Mouse (Mus musculus) cerebellum, adult 2 months (tissue): ENCODE results near the gene Foxred2. TPM values are rescaled to one million over a fixed set of nuclear protein-coding genes. Genes with fewer than 3 reads are reported as not detected.

Experiments
- DNase-seq, 2 experiments: peaks; one replicate each; pipeline ENCODE4 v3.0.0; 2021
- H3K27ac ChIP-seq: fragments of 200-500 bp; 2 replicates; pipeline ENCODE4 v1.5.1; 2012; ENCODE audit warnings: low read length, control low read depth, inconsistent platforms; ENCODE audit not compliant: insufficient read depth
- H3K27me3 ChIP-seq: fragments of 200-500 bp; 2 replicates; pipeline ENCODE4 v1.6.1; 2012; ENCODE audit warnings: inconsistent platforms, mild to moderate bottlenecking, low read length, moderate library complexity; ENCODE audit not compliant: control insufficient read depth, insufficient read depth
- H3K4me1 ChIP-seq: fragments of 200-500 bp; 2 replicates; pipeline ENCODE4 v1.6.1; 2011; ENCODE audit warnings: low read length; ENCODE audit not compliant: control insufficient read depth, insufficient read depth
- H3K4me3 ChIP-seq: fragments of 200-500 bp; replicated peaks from 2 replicates; pipeline ENCODE3; 2011; ENCODE audit warnings: mild to moderate bottlenecking, low read depth, low read length, control low read depth; ENCODE audit not compliant: insufficient read depth
- CTCF ChIP-seq: fragments of 200-500 bp; IDR thresholded peaks from 2 replicates; pipeline ENCODE4 v1.5.1; 2011; ENCODE audit warnings: low read depth, mild to moderate bottlenecking, control low read depth, low read length, moderate library complexity, borderline replicate concordance; ENCODE audit not compliant: insufficient read depth
- POLR2A ChIP-seq: fragments of 200-500 bp; IDR thresholded peaks from 2 replicates; pipeline ENCODE4 v1.6.1; 2011; ENCODE audit warnings: low read length, control low read depth, borderline replicate concordance; ENCODE audit not compliant: insufficient read depth
- WGBS: fragments of 180-500 bp; shearing (Covaris S2); methylation state at CpG from one replicate; pipeline ENCODE4 v1.1.7; 2018; 5-methylcytosine and 5-hydroxymethylcytosine counted together
- polyA plus RNA-seq: library from polyadenylated mRNA; depleted of rRNA; stranded (reverse); fragments of >200 nt; gene quantifications from 2 replicates; pipeline ENCODE4 v1.2.3, GENCODE M21; 2012; rRNA removed

The Foxred2 gene
- polyA plus RNA-seq: 30.0 and 33.4 TPM in 2 replicates

- H3K27me3 ChIP-seq: no peaks in the 10 kb centered on the region
- H3K4me1 ChIP-seq: peaks cover 30% of the 10 kb centered on the region
- under 1% methylated on average over 38 of the region's 39 CpGs for WGBS
- DNase-seq: peak; percentile 92
- H3K27ac ChIP-seq: peak within 1 kb of the TSS; percentile 9
- TF ChIP-seq POLR2A (peak; percentile 71), CTCF (peak; percentile 48; the same call in 1 of the 2 replicates)
- H3K4me3 ChIP-seq: peak within 1 kb of the TSS; percentile 61
Observed at GRCm38 (mm10) chr15:77956404-77956901, at the start of gene Foxred2. Gene Foxred2, minus strand, starts transcription at chr15:77956722.

- Histone ChIP-seq H3K27ac (no peak overlapping the region), H3K27me3 (no peaks in the 10 kb centered on the region), H3K4me3 (no peak overlapping the region), H3K4me1 (peaks cover 23% of the 10 kb centered on the region)
- 14% methylated on average over 9 of the region's 9 CpGs for WGBS
- peak; percentile 50 to 63 for DNase-seq
- TF ChIP-seq CTCF: no peak
- no peak for TF ChIP-seq POLR2A
Observed at GRCm38 (mm10) chr15:78003929-78004328, 47.4 kb upstream of the Foxred2 start.

- H3K27ac ChIP-seq: no peak overlapping the region
- H3K4me3 ChIP-seq: no peak overlapping the region
- DNase-seq: no peak
- 47% methylated on average over 5 of the region's 5 CpGs for WGBS
- TF ChIP-seq CTCF (no peak), POLR2A (no peak)
- H3K4me1 ChIP-seq: peaks cover 19% of the 10 kb centered on the region
- H3K27me3 ChIP-seq: no peaks in the 10 kb centered on the region
Observed at GRCm38 (mm10) chr15:78001400-78001799, 44.9 kb upstream of the Foxred2 start.

DNA sequence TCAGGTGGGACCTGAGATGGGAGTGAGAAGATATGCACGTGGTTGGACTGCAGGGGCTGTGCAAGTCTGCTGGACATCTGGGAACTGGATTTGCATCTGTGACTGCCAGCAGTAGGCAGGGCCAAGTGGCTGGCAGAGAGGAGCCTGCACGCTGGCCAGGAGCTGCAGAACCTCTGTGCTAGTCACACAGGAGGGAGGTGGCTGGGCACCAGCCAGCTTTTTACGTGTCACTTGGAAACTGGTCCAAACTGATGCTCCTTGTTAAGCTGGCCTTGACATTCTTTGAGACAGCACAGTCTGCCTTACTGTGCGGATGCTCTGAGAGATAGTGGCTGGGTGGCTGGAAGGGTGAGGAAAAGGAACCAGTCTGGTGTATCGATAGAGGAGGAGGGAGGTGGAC lies 32.0 kb upstream of the Foxred2 start:
- no peaks in the 10 kb centered on the region for H3K27me3 ChIP-seq
- WGBS: 21% methylated on average over 5 of the region's 5 CpGs
- no peak for DNase-seq

GRCm38 (mm10) chr15:77983391-77983790 lies 26.9 kb upstream of the Foxred2 start:
- Histone ChIP-seq H3K27ac (no peak overlapping the region), H3K4me3 (no peak overlapping the region), H3K4me1 (peaks cover 3% of the 10 kb centered on the region; the same call in 1 of the 2 replicates), H3K27me3 (no peaks in the 10 kb centered on the region)
- TF ChIP-seq CTCF: no peak
- TF ChIP-seq POLR2A: no peak
- WGBS: 53% methylated on average over 3 of the region's 3 CpGs
- DNase-seq: no peak

More for the DNA sequence above, 32.0 kb upstream of the Foxred2 start:
- TF ChIP-seq CTCF: no peak
- H3K4me1 ChIP-seq: no peaks in the 10 kb centered on the region
- H3K4me3 ChIP-seq: no peak overlapping the region
- no peak overlapping the region for H3K27ac ChIP-seq

- TF ChIP-seq CTCF: peak; percentile 87
- no peak for TF ChIP-seq POLR2A
- peak; percentile 81 to 93 for DNase-seq
- WGBS: 14% methylated on average over 18 of the region's 18 CpGs
- no peaks in the 10 kb centered on the region for H3K27me3 ChIP-seq
- no peak overlapping the region for H3K27ac ChIP-seq
- peak overlapping the region; percentile 18 for H3K4me3 ChIP-seq
- H3K4me1 ChIP-seq: peaks cover 3% of the 10 kb centered on the region; the same call in 1 of the 2 replicates
Observed at GRCm38 (mm10) chr15:77982195-77982939, 25.8 kb upstream of the Foxred2 start.

- peak in 1 of 2 experiments; percentile 27 for DNase-seq
- no peaks in the 10 kb centered on the region for H3K27me3 ChIP-seq
- 36% methylated on average over 5 of the region's 5 CpGs for WGBS
- no peak overlapping the region for H3K4me3 ChIP-seq
- H3K27ac ChIP-seq: no peak overlapping the region
- no peak for TF ChIP-seq POLR2A
- no peak for TF ChIP-seq CTCF
- peaks cover 3% of the 10 kb centered on the region; the same call in 1 of the 2 replicates for H3K4me1 ChIP-seq
Observed at GRCm38 (mm10) chr15:77981181-77981680, 24.7 kb upstream of the Foxred2 start.
